Mouse (Mus musculus) urinary bladder, postnatal 14 days (tissue): ENCODE measurements around the gene Rhobtb3.
"Not testable (repeated sequence)": the region's sequence is repeated elsewhere in the genome, so short reads cannot be mapped to it uniquely, and the experiment has no call there.

Source experiments
- DNase-seq: peaks from one replicate; pipeline ENCODE4 v3.0.0; 2021; ENCODE audit warnings: low spot score

The Rhobtb3 gene

GRCm38 (mm10) chr13:75845519-75846166, 98.1 kb downstream of the Rhobtb3 start:
- no peak for DNase-seq

GRCm38 (mm10) chr13:75844833-75845518, 98.7 kb downstream of the Rhobtb3 start:
- DNase-seq = no peak

GRCm38 (mm10) chr13:75843993-75844683, 99.6 kb downstream of the Rhobtb3 start:
- no peak for DNase-seq

GRCm38 (mm10) chr13:75843331-75843730, 100.4 kb downstream of the Rhobtb3 start:
- no peak for DNase-seq

DNA sequence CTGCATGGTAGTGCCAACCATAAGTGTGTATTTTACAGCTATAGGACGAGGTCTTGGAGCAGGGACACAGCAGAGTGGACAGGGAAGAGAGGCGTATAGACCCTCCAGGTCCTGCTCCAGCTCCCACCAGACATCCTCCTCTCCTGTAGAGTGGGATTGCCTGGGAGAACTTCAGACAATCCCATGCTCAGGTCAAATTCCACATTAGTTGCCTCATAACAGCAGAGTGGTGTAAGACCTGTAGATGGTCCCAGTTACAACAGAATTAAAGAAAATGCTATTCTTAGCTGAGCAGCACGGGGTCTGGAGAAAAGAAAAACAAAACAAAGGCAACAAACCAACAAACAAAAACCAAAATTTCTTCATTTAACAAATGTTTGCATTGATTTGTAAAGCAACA, 101.8 kb downstream of the Rhobtb3 start:
- DNase-seq = no peak

DNA sequence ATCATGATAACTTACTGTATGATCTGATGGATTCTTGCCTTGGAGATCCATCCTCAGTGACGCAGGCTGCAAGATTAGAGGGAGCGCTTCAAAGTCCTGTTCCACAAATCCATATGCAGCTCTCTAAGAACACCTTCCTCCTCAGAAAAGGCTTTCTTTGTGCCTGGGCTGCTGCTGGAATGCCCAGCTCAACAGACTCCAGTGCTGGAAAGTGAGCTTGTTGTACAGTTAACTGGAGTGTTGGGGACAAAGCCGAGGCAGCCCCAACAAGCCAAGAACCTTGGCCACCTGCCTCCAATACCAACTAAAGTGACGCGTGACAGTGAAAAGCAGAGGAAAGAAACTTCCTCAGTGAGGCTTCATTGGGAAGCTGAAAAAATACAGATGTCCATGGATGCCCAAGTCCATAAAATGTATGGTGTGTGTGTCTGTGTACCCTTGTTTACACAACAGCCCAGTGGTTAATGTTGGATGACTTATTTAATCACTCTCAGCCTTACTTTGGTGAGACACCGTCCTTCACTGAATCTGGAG, 102.9 kb downstream of the Rhobtb3 start:
- no peak for DNase-seq

DNA sequence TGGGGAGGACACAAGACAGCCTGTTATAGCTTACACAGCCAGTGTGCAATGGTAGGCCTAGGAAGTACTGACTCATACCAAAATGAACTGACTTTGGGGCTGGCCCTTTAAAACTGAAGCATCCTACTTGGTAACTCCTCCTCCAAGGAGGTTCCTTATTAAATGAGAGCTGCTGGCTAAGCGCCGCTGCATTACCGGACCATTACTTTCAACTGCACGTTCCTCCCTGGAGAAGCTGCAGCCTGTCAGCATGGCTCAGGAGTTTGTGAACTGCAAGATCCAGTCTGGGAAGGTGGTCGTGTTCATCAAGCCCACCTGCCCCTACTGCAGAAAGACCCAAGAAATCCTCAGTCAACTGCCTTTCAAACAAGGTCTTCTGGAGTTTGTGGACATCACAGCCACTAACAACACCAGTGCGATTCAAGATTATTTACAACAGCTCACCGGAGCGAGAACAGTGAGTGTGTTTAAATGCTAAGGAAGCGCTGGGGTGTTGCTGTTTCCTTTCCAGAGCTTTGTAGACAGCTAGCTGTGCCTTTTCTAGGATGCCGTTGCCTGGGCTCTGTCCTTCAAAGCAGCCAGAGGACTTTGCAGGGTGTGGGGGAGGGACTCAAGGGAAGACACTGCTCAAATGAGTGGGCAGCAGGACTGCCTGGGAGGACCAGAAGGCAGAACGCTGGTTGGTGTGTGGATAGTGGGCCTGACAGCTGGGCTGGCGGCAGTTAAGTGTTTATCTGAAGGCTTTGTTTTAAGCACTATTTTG, 103.8 kb downstream of the Rhobtb3 start, which contains the start of gene Glrx:
Gene Glrx, plus strand, starts transcription at position 150 of the 763 bp plus-strand sequence.
- peak; percentile 79 for DNase-seq

DNA sequence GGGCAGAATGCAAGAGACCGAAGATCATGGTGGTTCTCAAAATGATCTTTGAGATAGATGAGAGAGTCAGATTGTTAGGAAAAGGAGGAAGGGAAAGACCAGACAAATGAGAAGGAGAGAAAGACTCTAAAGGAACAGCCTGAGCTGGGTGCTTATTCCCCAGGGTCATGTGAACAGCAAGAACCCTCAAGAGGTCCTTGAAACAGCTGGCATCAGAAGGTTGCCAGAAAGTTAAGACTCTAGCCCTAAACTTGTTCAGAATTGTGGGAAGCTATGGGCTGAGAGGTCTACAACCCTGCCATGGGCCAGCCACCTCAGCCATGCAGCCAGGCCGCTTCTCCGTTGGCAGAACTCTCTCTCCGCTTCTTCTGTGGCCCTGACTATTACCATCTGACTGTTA, 105.2 kb downstream of the Rhobtb3 start:
- no peak for DNase-seq

DNA sequence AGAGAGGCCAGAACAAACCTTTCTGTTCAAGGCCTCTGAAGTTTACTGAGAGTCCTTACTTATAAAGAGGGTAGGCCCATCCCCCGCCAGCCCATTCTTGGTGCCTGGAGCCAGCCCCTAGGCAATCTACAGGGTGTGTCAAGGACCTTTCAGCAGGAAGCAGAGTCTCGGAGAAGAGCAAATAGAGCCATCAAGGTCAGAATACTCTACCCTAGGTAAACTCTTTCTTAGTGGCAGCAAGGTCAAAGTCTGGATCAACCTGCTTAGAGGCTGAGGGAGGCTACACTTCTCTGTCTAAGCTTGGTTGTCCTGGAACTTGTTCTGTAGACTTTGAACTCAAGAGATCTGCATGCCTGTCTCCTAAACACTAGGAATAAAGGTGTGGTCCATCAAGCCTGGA, 108.3 kb downstream of the Rhobtb3 start:
- no peak for DNase-seq

DNA sequence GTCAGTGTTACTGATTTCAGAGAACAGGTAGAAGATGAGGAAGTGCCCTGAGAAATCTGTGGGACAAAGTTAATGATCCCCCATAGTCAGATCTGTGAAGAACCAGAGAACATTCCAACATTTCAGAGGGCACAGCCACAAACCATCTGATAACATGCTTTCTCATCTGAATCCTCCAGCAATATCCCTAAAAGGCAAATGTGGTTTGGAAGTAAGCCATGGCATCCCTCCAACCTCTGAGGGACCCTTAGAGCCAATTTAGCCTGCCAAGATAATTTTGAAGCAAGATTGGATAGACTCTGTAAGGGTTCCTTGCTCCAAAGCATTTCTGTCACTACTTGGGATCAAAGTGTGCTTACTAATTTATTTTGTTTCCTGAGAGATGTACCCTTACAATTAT, 110.2 kb downstream of the Rhobtb3 start:
- DNase-seq = no peak

DNA sequence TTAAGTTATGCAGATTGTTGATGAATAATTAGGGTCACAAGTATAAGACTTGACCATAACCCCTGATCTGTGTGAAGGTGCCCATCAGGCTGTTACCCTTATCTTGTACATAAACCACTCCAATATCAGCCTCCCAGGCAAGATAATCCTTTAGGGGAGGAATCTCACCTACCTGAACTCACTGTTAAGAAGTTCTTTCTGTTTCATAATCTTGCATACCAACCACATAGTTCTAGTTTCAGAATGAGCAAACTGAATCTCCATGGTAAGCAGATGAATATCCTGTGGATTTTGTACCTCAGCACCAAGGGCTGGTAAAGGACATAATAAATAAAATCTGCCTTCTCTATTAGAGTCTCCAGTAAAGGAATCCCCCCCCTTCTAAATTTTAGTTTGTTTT, 111.0 kb downstream of the Rhobtb3 start:
- DNase-seq = no peak

DNA sequence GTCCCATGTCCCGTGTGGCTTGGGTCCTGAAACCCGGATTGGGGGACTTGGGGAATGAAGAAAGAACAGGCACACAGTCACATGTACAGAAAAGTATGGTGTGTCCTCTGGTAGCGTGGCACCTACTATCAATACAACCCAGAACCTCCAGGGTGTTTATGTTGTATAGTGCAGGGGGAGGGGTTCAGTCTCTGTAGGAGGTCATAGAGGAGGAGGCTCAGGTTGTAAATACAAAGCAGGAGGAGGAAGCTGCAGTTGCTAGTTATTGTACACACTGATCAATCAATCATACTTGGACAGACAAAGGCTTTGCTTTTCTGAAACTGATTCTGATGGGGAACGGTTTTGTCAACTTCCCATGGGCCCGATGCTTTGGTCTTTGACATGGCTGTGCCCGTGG, 112.0 kb downstream of the Rhobtb3 start:
- no peak for DNase-seq

DNA sequence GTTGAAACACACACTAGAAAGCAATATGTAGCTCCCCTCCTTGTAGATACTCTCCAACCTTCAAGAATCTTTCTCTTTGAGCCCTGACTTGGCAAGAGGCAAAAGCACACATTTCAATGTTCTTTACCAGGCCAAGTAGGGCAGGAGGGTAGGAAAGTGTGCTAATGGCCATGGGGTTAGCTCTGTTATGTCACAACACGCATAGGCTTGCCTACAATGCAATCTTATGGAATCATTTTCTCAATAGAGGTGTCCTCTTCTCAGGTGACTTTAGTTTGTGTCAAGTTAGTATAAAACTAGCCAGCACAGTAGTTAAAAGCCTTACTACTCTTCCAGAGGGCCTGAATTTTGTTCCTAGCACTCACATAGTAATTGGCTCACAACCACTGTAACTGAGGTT, 113.0 kb downstream of the Rhobtb3 start:
- DNase-seq = no peak

DNA sequence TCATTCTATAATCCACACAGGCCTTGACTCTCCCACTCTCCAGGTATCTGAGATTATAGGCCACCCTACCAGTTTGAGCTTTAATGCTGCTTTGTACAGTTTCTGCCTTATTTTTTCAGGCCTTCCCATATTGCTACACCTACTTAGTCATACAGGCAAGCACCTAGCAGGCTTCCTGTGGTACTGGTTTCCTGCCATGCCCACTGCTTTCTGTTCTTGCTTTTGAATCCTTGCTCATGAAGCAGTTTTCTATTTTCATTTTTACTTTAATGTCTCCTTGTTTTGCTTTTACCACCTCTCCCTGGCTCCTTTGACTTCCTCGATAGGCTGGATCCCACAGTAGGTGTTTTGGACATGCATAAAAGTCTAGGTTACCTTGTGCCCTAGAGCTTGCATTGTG, 118.3 kb downstream of the Rhobtb3 start:
- no peak for DNase-seq

DNA sequence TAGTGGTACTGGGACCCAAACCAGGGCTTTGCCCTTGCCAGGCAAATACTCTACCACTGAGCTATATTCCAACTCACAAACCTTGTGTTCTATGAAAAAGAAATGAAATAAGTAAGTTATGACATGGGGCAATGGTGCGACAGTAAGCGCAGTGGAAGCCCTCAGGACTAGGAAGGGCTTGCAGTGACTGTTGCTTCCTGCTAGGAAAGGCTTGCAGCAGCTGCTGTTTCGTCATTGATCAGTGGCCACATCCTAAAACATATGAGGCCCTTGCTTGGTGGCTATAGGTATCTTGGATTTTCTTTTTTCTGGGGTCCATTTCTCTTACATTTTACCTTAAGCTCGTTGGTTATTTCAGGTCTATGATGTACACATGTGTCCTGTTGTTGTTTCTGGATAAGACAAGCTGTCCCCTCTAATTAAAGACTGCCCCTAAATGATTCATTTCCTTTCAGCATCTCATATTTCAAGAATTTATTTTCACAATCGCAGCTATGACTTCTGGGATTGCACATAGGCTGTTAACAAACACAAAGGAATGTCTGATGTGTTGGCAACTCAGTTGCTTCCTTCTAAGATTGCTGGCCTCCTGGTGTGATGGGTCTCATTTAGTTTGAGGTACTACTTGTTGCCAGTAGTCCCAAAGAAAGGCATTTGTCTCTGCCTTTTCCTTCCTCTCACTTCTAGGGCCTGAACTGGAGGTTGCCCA, 119.0 kb downstream of the Rhobtb3 start:
- DNase-seq = no peak

DNA sequence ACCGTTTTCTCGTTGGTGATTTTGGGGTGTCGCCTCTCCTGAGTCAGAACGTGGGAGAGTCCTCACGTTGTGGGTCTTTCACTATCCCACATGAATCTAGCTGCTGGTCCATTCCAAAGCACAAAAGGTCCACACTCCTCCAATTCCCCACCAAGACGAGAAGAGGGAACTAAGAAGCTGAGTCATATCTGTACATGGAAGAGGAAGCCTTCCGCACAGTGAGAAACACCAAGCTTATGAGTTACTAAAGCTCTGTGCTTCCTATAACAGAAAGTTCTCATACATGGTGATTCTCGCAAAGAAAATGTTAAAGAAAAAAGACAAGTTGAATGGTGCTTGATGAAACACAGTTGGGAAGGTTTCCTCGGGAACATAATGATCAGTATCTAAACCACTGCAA, 120.5 kb downstream of the Rhobtb3 start:
- no peak for DNase-seq

DNA sequence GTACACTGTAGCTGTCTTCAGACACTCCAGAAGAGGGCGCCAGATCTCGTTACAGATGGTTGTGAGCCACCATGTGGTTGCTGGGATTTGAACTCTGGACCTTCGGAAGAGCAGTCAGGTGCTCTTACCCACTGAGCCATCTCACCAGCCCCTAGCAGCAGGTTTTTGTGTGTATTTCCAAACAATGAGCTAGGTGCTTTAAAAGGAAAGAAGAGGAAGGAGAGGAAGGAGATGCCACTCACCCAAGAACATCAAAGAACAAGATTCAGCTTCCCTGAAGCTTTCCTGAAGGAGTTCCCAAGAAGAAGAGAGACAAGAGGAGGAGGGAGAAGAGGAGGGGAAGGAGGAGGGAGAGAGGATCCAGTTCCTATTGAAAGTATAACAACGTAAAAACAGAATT, 121.4 kb downstream of the Rhobtb3 start:
- not testable (repeated sequence) for DNase-seq

DNA sequence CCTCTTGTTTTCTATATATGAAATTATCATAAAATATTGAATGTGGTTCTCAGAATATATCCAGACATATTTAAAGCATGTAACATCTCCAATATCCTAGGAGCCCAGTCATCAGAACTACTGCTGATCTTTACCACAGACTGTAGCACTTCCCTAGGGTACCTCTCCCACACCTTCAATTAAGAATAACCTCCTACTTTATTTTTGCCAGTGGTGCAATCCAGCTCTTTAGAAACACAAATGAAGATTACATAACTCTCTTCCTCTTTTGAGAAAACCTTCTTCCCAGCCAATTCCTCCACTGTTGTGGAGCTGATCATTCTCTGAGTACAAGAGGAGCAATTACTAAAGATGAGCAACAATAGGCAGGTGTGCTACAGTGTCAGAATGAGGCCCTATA, 123.8 kb downstream of the Rhobtb3 start:
- no peak for DNase-seq
